Mouse (Mus musculus) frontal cortex, adult 2 months (tissue): Measurements from ENCODE around the gene Dars2. TPM values are rescaled to one million over a fixed set of nuclear protein-coding genes. Genes with fewer than 3 reads are reported as not detected.

Source experiments
- polyA plus RNA-seq: library from polyadenylated mRNA; depleted of rRNA; stranded (reverse); fragments of >200 nt; gene quantifications from 2 replicates; pipeline ENCODE4 v1.2.3, GENCODE M21; 2012; rRNA removed

The Dars2 gene
- polyA plus RNA-seq, 1 experiment = 20.8 TPM

Other genes starting within 250 kb of the Dars2 start
- 10.6 and 11.2 TPM in 2 replicates for gene Rc3h1, start 164.2 kb downstream of the Dars2 start, polyA plus RNA-seq
- gene Serpinc1, start 92.1 kb downstream of the Dars2 start, polyA plus RNA-seq = 0.15 and 0.24 TPM in 2 replicates
- gene Zbtb37, start 35.8 kb downstream of the Dars2 start, polyA plus RNA-seq = 5.4 TPM in 2 replicates
- 1.9 TPM in 2 replicates for gene Cenpl, start 55 bp upstream of the Dars2 start, polyA plus RNA-seq
- gene Klhl20, start 60.9 kb upstream of the Dars2 start, polyA plus RNA-seq = 15.1 TPM in 2 replicates
- gene Ankrd45, start 72.0 kb upstream of the Dars2 start, polyA plus RNA-seq = 54.9 and 55.8 TPM in 2 replicates
- not detected in 2 replicates for gene Tex50, start 88.7 kb upstream of the Dars2 start, polyA plus RNA-seq
- gene Prdx6, start 180.6 kb upstream of the Dars2 start, polyA plus RNA-seq = 404 and 494 TPM in 2 replicates